Mouse (Mus musculus) megakaryocyte, adult 5-6 weeks (primary cell): ENCODE results near the gene Kcnk10. TPM values are rescaled to one million over a fixed set of nuclear protein-coding genes. Genes with fewer than 3 reads are reported as not detected.

Experiments used
- ATAC-seq: 2 replicates; pipeline ENCODE4 v1.8.0; 2016; ENCODE audit warnings: mild to moderate bottlenecking, inconsistent platforms; ENCODE audit not compliant: poor library complexity, severe bottlenecking
- total RNA-seq, 2 experiments: library from RNA; stranded (forward) in 1 of 2; stranded (reverse) in 1 of 2; fragments of 153-499, 151-499 nt in 1 of 2; fragments of 221-1000, 200-1000 nt in 1 of 2; gene quantifications; 2 replicates each; pipeline versions ENCODE4 v1.2.3 to v1.2.4; 2015 to 2017

The Kcnk10 gene
- total RNA-seq, 2 experiments from 2014 or later, result 0.11 to 0.33 TPM

DNA sequence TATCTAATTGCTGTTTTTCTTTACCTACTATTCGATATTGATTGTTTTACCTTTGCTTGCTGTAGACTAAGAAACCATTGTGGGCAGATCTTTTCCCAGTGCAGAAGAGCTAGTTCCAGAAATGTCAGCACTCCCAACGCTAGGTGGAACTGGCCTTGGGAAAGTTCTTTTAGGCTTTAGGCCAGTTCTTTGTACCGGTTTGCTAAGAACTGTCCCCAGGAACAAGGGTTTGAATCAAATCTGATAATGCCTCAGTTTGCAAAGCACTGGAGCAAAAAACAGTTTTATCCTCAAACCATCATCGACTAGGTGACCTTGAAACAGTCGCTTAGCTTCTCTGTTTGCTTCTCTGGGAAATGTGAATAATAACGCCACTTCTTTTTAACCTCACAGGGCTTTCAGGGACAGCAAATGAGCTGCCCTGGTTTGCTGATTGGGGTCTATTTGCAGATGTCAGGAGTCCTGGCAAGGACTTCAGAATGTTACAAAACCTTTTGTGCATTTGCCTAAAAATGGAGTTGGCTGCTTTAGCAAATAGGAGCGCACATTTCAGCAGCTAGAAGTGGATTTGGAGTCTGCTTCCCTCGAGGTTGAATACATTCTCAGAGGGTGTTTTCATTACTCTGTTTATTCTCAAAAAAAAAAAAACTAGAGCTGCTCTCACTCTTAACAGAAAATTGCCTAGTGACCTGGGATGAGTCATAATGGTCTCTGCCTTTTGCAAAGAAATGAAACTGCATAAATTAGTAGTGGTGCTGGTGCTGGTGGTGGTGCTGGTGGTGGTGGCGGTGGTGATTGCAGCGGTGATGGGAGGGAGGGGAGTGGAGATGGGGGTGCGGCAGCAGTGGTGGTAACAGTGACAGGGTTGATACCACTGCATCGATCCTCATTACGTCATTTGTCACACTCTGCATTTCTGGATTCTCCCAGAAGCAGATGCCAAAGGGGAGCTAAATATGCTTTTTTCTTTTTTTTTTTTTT lies 53.5 kb downstream of the Kcnk10 start:
- no peak for ATAC-seq

DNA sequence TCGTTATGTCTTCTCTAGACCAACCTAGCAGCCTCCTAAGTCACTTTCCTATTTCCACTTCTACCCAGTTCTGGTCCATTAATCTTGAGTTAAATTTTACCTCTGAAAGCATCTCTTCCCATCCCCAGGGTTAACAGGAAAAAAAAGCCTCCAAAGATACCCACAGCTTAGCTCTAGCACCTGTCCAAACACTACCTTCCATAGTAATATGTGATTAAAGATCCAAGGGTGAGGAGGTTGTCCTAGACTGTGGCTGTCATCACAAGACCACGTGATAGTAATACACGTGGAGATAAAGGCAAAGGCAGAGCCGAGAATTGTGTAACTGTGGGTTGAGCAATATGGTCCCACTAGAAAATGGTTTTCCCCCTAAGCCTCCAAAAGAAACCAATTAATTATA lies 56.8 kb downstream of the Kcnk10 start:
- no peak for ATAC-seq

DNA sequence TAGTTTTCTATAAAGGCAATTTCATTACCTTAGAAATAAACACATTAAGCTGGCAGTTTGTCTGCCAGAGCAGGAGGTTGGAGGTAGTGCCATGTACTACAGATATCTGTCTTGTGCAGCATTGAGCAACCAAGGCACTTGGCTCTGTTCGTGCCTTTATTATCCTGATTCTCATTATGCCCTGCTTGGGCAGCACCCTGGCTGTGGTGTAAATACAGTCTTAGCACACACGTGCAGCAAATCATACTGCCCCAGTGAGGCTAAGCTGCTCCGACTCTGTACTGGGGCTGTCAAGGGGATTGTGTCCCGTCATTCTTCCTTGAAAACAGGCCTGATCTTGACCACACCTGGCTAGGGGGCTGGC lies 57.6 kb downstream of the Kcnk10 start:
- no peak for ATAC-seq

DNA sequence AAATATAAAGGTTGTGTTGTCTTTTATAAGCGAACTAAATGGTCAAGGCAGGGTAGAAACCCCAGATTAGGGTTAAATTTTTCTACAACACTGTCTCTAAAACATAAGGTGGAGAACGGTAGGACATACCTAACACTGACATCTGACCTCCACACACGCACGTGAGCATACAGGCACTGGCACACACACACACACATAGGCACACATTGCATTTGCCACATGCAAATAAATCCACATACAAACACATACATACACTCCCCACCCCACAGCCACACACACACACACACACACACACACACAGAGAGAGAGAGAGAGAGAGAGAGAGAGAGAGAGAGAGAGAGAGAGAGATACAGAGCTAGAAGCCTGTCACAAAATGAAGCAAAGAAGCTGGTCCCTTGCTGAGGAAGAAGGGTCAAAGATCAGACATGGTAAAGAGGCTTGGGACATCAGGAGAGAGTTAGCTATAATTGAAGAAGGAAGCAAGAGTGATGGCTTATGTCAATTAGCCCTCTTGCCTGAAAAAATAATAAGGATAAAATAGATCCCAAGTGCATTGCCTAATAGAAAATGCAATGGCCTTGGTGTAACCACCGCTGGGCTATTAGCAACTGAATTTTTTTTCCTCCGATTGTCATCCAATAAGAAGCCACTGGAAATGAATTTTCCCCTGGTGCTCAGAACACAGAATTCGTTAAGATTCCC lies 58.1 kb downstream of the Kcnk10 start:
- ATAC-seq, result no peak

DNA sequence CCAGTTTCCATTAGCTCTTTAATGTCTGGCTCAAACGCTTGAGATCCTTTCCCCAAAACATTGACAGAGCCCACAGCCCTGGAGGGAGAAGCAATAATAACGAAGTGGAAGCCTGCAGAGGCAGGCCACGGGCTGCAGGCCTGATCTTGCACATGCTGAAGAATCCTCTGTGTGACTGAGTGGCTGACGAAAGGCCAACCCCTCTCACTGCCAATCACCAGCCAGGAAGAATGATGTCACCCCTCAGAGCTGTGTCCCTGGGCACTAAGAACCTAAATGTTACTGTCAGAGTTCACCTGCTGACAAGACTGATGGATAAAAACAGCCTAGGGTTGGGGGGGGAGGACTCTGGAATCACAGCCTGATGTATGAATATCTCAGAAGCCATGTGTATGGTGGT lies 72.5 kb downstream of the Kcnk10 start:
- ATAC-seq, result no peak

DNA sequence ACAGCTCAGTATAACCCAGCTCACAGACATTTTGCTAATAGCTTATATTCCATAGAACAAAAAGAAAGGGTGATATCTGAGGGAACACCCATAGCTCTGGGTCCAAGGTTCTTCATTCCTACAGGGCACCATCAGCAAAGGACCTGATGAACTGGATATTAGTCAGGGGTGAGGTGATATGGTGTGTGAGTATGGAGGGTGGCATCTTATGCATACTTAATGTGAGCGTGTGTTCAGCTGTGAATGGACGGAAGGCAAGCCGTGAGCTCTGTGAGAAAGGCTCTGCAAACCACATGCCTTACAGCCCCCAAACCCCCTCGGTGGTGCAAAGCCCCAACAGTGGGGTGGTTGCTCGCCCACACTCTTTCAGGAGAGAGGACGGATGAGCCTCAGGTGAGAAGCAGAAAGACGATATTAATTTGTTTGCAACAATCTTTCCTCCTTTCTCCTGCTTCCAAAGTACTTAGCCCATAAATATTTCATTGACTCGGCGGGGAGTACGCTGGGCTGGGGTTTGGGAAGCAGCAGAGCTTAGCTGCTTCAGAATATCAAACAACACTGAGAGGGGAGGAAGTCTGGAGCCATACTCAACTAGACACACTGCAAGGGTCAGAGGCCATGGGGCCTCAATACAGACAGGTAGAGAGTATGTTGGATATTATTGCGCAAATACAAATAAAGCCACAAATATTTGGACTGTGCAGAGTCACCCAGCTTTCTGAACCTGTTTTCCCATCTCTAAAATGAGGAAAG lies 76.4 kb downstream of the Kcnk10 start:
- ATAC-seq, result no peak

DNA sequence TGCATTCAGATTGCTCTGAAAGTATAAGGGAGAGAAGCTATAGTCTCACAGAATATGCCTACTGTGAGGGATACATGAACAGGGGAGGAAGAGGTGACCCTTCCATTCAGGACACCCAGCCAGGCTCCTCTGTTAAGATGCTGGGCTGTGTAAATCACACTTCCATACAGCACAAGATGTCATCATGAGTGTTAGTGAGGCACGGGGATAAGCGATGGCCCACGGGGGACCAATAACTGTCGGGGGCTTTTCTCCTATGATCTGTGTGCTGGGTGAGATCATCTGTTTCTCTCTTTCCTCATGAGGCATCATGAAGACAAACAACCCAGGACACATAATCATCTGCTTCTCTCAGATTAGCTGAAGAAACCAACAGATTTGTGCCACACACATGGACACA lies 77.1 kb downstream of the Kcnk10 start:
- no peak for ATAC-seq

DNA sequence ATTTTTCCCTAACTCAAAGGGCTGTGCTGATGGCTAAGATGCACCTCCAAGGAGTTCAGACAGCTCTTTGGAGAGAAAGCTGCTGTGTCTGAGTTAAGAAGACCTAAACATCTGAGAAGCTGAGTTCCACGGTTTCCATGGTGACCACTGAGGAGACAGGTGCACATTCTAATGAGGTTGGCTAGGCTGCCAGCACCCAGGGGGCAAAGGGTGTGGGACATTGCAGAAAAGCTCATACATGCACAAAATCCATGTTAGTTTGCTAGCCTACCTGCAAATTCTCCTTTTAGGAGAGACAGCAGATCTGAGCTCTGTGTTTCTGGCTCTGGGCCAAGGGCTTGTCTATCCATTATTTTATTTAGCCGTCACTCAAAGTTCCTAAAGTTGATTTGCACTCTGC lies 96.7 kb downstream of the Kcnk10 start:
- ATAC-seq, result no peak

DNA sequence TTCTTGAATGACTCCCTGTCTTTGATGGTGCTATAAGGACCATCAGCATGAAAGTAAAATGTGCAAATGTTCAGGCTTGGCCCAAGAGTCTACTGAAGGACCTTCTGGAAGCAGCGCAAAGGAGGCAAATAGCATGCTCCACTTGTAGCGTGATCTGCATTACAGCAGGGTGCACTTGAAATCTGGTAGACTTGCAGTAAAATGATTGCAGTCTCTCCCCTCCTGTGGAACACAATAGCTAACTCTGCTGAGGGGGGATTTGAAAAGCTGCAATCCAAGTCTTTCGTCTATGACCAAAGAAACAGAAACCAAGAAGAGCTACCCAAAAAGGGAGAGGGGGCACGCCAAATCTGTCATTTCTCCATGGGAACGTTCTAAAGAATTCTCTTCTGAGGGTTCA lies 97.1 kb downstream of the Kcnk10 start:
- ATAC-seq, result no peak

DNA sequence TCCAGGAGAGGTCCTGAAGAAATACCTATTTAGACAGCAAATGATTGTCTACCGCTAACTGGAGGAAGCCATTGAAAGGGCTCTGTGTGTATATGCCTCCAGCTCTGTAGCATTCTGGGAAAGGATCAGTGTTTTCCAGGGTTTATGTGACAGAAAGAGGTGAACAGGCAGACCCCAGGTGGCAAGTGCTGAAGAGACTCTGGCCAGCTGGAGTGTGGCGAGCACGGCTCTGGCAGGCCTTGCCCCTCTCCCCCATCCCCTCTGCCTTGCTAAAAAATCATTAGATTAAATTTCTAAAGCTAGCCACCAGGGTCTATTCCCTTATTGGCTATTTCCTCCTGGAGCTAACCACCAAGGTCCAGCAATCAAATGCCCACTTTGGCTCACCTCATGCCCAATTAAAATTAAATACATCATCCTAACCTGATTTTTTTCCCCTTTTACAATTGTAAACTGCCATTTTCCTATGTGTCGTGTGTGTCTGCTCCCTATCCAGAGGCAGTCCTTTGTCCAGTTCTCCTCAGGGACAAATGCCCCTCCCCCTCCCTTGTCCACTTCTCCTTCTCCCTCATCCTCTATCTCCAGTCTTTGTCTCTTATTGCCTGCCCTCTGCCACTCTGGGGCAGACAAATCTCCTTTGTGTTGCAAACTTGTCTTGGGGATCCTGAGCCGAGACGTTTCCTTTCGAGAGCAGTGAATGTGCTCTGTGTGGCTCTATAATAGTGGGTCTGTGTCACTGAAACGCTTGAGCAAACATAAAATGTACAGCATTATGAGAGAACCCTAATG lies 100.2 kb downstream of the Kcnk10 start:
- no peak for ATAC-seq

DNA sequence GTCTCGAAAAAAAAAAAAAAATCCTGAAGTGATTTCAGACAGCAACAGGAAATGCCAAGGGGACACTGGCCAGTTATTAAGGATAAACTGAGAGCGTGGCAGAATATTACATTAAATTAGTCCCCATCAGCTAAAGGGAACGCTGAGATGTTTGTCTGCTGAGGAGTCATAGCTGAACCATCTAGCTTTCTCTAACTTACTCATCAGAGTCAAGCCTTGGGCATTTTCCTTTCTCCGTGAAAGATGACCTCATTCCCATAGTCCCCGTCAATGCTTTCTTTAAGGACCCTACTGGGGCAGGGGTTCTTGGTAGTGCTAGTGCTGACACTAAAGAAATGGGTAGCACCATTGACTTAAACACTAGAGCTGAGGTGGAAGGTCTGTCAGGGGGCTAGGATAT lies 106.9 kb downstream of the Kcnk10 start:
- no peak for ATAC-seq

DNA sequence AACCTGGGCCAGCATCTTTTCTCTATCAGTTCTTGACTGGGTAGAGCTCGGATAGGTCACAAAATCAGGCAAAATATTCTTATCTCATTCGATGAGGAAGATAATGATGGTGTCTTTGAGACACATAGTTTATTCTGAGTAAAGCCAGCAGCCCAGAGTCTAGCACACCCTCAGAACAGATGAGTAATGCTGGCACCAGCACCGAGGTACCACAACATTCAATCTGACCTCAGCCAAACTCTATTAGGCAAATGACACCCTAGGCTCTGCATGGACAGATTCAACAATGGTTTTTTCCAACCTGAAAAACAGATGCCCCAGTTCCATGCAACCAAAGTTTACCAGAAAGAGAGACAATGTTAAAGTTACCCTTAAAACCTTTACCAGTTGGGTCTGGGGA lies 108.0 kb downstream of the Kcnk10 start:
- ATAC-seq, result no peak

DNA sequence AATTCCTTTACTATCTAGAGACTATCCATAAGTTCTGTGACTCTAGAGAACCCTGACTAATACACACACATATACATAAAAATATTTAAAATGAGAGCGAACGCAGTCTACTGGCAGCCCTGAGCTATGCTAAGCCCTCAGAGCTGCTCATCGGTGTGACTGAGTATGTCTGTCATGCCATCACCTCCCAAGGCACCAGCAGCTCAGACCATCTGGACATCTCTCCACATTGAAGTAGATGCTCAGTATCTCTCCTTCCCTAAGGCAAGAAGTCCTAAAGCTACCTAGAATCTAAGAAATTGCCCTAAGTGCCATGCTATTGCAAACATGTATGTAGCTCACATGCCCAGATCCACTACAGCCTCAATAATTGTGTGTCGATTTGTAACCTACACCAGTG lies 110.3 kb downstream of the Kcnk10 start:
- no peak for ATAC-seq

DNA sequence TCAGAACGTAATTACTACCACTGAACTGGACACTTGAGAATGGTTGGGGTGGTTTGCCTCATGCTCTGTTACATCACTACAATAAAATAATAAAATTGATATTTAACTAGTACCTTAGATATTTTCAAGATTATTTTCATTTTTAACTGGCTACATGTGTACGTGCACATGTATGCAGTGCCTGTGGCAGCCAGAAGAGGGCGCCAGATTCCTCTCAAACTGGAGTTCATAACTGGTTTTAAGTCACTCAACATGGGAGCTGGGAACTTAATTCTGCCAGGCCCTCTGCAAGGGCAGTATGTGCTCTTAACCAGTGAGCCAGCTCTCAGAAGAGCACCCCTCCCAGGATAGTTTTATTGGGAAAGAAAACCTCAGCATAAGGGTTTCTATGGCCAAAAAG lies 118.2 kb downstream of the Kcnk10 start:
- ATAC-seq, result peak; percentile 57

DNA sequence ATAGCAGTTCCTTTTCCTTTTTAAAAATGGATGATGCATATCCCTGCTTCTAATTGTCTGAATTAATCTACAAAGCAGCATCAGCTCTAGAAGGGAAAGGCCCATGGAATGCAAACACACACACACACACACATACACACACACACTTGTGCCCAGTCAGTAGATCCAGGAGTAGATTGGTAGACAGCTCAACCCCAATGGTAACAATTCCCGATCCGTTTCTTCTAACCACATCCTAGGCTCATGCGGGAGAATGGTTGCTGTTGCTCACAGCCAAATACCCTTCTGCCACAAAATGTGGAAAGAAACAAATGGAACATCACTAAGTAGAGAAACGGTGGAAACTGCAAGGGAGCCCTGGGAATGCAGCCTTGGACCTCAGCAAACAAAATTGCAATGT lies 119.2 kb downstream of the Kcnk10 start:
- no peak for ATAC-seq

DNA sequence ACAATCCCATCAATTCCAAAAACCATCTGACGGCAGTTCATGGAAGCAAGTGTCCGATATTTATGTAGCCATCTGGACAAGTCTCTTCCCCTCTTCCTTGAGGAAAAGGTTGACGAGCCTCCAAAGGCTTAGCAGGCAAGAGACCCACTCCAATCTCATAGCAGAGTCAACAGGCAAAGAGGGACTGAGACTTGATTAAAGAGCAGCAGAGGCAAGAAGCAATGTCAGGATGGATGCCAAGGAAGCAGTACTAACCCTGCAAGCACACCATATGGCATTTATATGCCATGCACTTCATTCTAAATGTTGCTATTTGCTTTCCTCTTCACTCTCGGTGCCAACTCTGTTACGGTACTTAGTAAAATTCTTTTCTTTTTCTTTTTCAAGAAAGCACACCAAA lies 119.6 kb downstream of the Kcnk10 start:
- no peak for ATAC-seq

DNA sequence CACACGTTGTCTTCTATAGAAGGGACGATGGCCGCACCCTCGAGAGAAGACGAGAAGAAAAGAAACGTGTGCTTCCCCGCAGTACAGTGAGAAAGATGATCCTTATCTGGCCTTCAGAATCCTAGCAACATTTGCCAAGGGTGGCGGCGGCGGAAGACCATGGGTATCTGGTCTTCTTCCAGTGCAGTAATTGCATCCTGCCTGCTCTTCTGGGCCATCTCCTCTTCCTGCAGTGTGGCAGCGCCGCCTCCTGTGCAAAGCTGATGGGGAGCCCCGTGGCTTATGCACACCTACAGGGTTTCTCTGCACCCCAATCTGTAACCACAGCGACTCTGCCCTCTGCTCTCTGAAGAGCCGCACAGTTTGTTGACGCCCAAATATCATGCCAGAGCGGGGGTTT lies 124.9 kb downstream of the Kcnk10 start:
- ATAC-seq, result no peak

DNA sequence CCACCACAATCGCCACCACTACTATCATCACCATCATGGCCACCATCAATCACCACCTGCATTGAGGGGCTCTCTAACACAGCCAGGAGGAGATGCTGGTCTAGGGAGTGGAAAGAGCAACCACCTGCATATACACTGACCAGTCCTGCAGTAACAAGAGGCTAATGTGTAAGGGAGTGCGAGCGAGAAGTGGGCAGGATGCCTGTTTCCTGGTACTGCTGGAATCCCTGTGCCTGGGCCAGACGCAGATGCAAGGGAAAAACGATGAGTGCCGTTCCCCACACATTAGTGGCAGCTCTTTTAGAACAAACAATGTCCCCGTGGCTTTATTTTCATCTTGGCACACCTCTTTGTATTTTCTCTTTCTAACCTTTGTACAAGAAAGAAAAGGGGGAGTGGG lies 125.5 kb downstream of the Kcnk10 start:
- no peak for ATAC-seq

DNA sequence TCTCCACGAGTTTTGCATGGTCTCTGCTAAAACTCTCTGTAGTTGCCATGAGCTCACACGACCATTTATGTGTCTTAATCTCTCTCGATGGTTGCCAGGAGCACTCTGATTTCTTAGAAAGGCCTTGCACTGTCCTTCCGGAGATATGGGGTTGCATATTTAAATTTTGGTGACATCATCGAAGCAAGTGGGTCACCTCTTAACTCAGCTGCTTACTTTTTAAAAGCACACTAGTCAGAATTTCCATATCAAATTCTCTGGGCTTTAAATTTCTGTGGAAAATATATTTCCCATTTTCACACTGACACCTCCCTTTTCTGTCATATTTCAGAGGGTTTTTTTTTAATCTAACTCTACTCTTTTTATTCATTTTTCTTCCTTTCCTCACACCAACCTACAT lies 132.5 kb downstream of the Kcnk10 start:
- no peak for ATAC-seq

DNA sequence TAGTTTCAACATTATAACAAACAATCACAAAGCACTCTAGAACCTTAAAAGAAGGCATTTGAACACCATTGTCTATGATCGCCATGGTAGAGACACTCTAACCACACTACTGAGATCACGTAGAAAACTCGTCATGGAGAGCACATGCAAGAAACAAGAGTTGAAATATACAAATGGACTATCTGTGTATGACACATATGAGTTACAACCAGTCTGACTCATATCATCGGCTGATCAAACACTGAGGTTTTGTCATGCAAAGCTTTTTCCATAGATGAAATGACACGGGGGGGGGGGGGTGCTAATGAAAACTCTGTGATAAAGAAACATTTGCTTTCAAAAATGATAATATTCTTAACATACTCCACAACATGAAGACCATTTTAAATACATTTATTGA lies 133.2 kb downstream of the Kcnk10 start:
- ATAC-seq, result no peak

DNA sequence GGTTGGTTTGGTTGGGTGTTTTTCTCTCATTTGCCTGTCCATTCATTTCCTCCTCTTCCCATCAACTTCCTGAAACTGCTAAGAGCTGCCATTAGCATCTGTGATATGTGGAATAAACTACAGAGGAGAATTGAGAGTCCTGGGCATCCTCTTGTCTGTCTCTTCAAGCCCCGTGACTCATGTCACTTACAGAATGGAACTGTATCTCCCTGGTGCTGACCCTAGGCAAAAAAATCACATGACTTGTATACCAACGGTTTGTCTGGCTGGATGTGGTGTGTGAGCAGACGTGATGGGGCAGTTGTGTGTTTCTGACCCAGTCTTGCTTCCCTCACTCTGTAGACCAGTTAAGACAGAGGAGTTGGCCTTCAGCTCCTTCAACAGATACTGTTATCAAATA lies 134.4 kb downstream of the Kcnk10 start:
- ATAC-seq, result no peak
